8 mouse cellular contexts compared by ENCODE assay signal in genomic region chr6:142814495-142814921, GRCm38 (mm10). TPM values are rescaled to one million over a fixed set of nuclear protein-coding genes. Genes with fewer than 3 reads are reported as not detected.
DNase-seq lines count a peak whose midpoint lies in the region; ATAC-seq and TF ChIP-seq lines count a peak whose summit lies in the region.

No protein-coding gene starts in this region.

- no peaks in the 10 kb centered on the region; the same call in 1 of the 2 replicates for H3K4me1 ChIP-seq in embryonic fibroblast, embryonic 13.5 days (ENCODE audit: control insufficient read depth, insufficient read depth, low read length)
- no peaks in the 10 kb centered on the region for H3K4me1 ChIP-seq in heart, embryonic 11.5 days (ENCODE audit: control insufficient read depth, insufficient read depth, low read length)
- peaks cover 7% of the 10 kb centered on the region; the same call in 1 of the 2 replicates for H3K4me1 ChIP-seq in kidney, embryonic 15.5 days
- H3K4me1 ChIP-seq in limb, embryonic 15.5 days, result 0 out of 2 replicates have a peak, but pooled peaks cover 6% of the 10 kb centered on the region

- peak overlapping the region; percentile 49 for H3K4me3 ChIP-seq in embryonic fibroblast, embryonic 13.5 days (ENCODE audit: insufficient read depth, low read length)
- H3K4me3 ChIP-seq in heart, embryonic 11.5 days (ENCODE audit: low read depth, low read length), result peak overlapping the region; percentile 46
- H3K4me3 ChIP-seq in kidney, embryonic 15.5 days (replicated peaks), result peak overlapping the region; percentile 43
- H3K4me3 ChIP-seq in limb, embryonic 15.5 days, result peak overlapping the region; percentile 42

- ATAC-seq in heart, embryonic 11.5 days (replicated peaks; ENCODE audit: insufficient number of reproducible peaks, low FRiP score, low TSS enrichment), result 0 out of 2 replicates have a peak, but pooled peaks have one; percentile 35
- peak; percentile 75 for ATAC-seq in kidney, embryonic 15.5 days (replicated peaks; ENCODE audit: low FRiP score)
- ATAC-seq in limb, embryonic 15.5 days (ENCODE audit: insufficient number of reproducible peaks, low FRiP score, low TSS enrichment, low read depth), result no peak

- H3K36me3 ChIP-seq in heart, embryonic 11.5 days (ENCODE audit: control insufficient read depth, insufficient read depth, low read length), result no peaks in the 10 kb centered on the region
- no peaks in the 10 kb centered on the region for H3K36me3 ChIP-seq in kidney, embryonic 15.5 days
- no peaks in the 10 kb centered on the region for H3K36me3 ChIP-seq in limb, embryonic 15.5 days

- TF ChIP-seq CTCF in embryonic fibroblast, embryonic 13.5 days (IDR thresholded peaks at IDR 0.05; ENCODE audit: borderline replicate concordance, insufficient read depth, low read length), result no peak

- DNase-seq in CD4-positive helper T cell, adult 2 months (ENCODE audit: low read depth, low spot score), result peak; percentile 84
- DNase-seq in brain, adult 2 months (ENCODE audit: low read depth, low spot score), result peak; percentile 94
- DNase-seq in monocyte, adult 2 months (ENCODE audit: low read depth in 1 of 2, low spot score in 2 of 2), result peak; percentile 27 to 54
- peak; percentile 50 to 67 for DNase-seq in spleen, postnatal 14 days (ENCODE audit: low spot score in 2 of 2)

- no peaks in the 10 kb centered on the region for H3K27me3 ChIP-seq in heart, embryonic 11.5 days (ENCODE audit: control insufficient read depth, insufficient read depth, low read length)
- H3K27me3 ChIP-seq in kidney, embryonic 15.5 days, result no peaks in the 10 kb centered on the region
- no peaks in the 10 kb centered on the region for H3K27me3 ChIP-seq in limb, embryonic 15.5 days

- no peak overlapping the region for H3K27ac ChIP-seq in embryonic fibroblast, embryonic 13.5 days (ENCODE audit: insufficient read depth, low read length)
- H3K27ac ChIP-seq in heart, embryonic 11.5 days (ENCODE audit: low read depth, low read length), result no peak overlapping the region
- no peak overlapping the region for H3K27ac ChIP-seq in kidney, embryonic 15.5 days
- H3K27ac ChIP-seq in limb, embryonic 15.5 days, result no peak overlapping the region

- H3K9ac ChIP-seq in heart, embryonic 11.5 days (ENCODE audit: low read depth, low read length), result no peak overlapping the region
- H3K9ac ChIP-seq in kidney, embryonic 15.5 days, result peak overlapping the region; percentile 35
- 0 out of 2 replicates have a peak overlapping the region, but pooled peaks have one; percentile 20 for H3K9ac ChIP-seq in limb, embryonic 15.5 days

- H3K9me3 ChIP-seq in heart, embryonic 11.5 days (replicated peaks; ENCODE audit: control insufficient read depth, low read length), result no peaks in the 10 kb centered on the region
- no peaks in the 10 kb centered on the region for H3K9me3 ChIP-seq in kidney, embryonic 15.5 days (replicated peaks)
- no peaks in the 10 kb centered on the region for H3K9me3 ChIP-seq in limb, embryonic 15.5 days

- WGBS in heart, embryonic 11.5 days (ENCODE audit: insufficient replicate concordance), result 6% methylated on average over 15 of the region's 15 CpGs
- WGBS in kidney, embryonic 15.5 days, result 4% methylated on average over 15 of the region's 15 CpGs
- WGBS in limb, embryonic 15.5 days, result 4% methylated on average over 15 of the region's 15 CpGs

- no peak for TF ChIP-seq POLR2A in embryonic fibroblast, embryonic 13.5 days (IDR thresholded peaks at IDR 0.05; ENCODE audit: low read depth, low read length)

- peak overlapping the region; percentile 71 for H3K4me2 ChIP-seq in heart, embryonic 11.5 days
- peak overlapping the region; percentile 63 for H3K4me2 ChIP-seq in kidney, embryonic 15.5 days
- peak overlapping the region; percentile 55 for H3K4me2 ChIP-seq in limb, embryonic 15.5 days

RNA-seq across cellular contexts. Expression of gene Sult6b2, which starts 10.2 kb away (rescaled TPM):
- polyA plus RNA-seq in embryonic fibroblast, embryonic 13.5 days (2011; ENCODE audit: insufficient read length, low read depth, missing spikeins), result not detected in 2 replicates
- 0.14 TPM in 1 of 2 replicates, not detected in the other for polyA plus RNA-seq in heart, embryonic 11.5 days (2014; fragmentation: Nextera tagmentation; extraction: Ambion mirVana)
- polyA plus RNA-seq in kidney, embryonic 15.5 days (2015; fragmentation: Nextera tagmentation; extraction: Ambion mirVana), result not detected in 2 replicates
- 0.13 TPM in 1 of 2 replicates, not detected in the other for polyA plus RNA-seq in limb, embryonic 15.5 days (2015; fragmentation: Nextera tagmentation; extraction: Ambion mirVana)

RNA-seq across cellular contexts. Expression of gene Cmas, which starts 58.0 kb away (rescaled TPM):
- 40.3 and 44.1 TPM in 2 replicates for polyA plus RNA-seq in embryonic fibroblast, embryonic 13.5 days (2011; ENCODE audit: insufficient read length, low read depth, missing spikeins)
- polyA plus RNA-seq in heart, embryonic 11.5 days (2014; fragmentation: Nextera tagmentation; extraction: Ambion mirVana), result 117 and 126 TPM in 2 replicates
- 77.1 and 77.2 TPM in 2 replicates for polyA plus RNA-seq in kidney, embryonic 15.5 days (2015; fragmentation: Nextera tagmentation; extraction: Ambion mirVana)
- polyA plus RNA-seq in limb, embryonic 15.5 days (2015; fragmentation: Nextera tagmentation; extraction: Ambion mirVana), result 79.2 and 90.3 TPM in 2 replicates

Comparison
In these comparisons a context has a peak if more than half of its experiments do, and no peak if none do; other contexts are left out.
1. DNase-seq: peak in every context shown above with its lines; median percentile 94 in brain, adult 2 months; 84 in CD4-positive helper T cell, adult 2 months; 58 in spleen, postnatal 14 days; 40 in monocyte, adult 2 months.